Mouse (Mus musculus) embryo, embryonic 11.5 days (tissue): ENCODE measurements at regions not wholly inside any gene's neighbourhood (a gene's known extent, or its start where the extent isn't known, plus 50 kb on each side); places are given as distances from the start of the nearest gene placed in this dataset.

Experiments
- DNase-seq: peaks from one replicate; pipeline ENCODE4 v3.0.0-alpha.2; 2012; ENCODE audit warnings: low read depth, low spot score

DNA sequence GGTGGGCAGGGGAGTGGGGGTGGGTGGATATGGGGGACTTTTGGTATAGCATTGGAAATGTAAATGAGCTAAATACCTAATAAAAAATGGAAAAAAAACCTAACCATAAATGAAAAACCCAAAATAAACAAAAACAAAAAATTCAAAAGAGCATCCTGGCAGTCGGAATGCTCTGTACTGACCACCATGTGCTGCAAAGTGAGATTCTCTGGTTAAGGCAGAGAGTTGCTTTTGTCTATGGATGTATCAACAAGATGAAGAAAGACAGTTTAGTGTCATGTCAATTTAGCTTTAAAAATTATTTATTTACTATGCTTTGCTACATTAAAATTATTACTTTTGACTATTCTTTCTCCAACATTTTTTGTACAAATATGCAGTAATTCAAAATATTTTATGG is 88.5 kb downstream of the E330014E10Rik start:
- DNase-seq = no peak

DNA sequence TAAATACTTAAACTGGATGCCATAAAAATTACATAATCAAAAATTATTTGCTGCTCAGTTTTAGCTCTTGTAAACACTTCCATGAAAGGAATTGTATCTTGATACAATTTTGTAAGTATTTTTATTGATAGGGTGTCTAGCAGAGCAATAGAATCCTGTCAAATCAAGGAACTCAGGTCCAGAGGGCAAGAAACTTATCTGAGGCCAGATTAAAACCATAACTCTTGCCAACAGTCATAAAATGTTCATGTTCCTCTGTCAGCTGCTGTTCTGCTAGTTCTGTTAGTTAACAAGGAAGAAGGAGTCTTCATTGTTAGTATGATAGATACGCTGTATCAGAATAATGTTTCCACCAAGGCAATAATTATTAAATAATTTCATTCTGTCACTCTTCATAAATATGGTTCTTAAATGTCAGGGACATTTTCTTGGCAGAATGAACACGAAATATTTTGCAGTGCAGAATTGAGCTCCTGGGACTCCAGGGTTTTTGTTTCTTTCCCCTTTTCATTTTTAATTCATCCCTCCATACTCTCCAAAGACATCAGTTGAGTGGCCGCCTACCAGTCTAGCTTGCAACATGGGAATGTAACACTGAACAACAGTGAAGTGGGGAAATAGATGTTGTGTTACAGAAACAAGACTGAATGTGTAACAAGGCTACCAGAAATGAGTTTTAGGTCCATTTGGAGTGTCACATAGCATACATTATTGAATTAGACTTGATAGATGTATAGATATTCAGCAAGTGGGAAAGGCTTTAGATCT is 89.1 kb downstream of the E330014E10Rik start:
- no peak for DNase-seq

DNA sequence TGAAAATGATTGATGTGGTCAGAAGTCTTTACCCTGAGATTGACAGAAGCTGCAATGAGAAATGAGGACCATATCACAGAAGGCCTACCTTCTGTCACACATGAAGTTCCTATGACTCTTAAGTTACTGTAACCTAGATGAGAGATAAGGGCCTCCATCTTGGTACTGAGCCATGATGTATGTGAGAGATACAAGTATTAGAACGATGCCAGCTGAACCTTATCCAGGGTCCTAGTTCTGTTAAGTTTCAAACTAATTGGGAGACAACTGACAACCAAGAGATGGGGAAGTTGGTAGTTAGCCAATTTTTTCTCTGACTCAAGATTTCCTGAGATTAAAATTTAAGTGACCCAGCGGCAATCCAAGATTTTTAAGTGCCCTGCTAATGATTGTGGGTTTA is 89.7 kb downstream of the E330014E10Rik start:
- DNase-seq = no peak

DNA sequence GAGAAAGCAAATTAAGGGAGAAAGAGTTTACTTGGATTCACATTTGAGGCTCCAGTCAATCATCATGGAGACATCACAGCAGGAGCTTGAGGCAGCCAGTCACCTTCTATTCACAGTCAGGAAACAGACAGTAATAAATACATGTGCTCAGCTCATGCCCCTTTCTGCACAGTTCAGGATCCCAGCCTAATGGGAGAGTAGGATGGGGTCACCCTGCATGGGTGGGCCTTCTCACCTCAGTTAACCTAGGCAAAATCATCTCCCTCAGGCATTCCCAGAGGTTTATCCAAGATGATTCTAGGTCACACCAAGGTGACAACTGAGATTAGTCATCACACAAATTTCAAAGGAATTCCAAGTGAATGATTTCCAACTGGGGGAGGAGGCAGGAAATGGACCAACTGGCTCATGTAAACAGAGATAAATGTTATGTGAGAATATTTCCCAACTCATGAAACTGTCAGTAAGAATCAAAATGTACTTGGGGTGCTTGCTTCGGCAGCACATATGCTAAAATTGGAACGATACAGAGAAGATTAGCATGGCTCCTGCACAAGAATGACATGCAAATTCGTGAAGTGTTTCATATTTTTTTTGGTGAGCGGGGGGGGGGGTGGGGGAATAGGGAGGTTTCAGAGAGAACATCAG is 89.8 kb upstream of the Cxcl13 start:
- DNase-seq = no peak

DNA sequence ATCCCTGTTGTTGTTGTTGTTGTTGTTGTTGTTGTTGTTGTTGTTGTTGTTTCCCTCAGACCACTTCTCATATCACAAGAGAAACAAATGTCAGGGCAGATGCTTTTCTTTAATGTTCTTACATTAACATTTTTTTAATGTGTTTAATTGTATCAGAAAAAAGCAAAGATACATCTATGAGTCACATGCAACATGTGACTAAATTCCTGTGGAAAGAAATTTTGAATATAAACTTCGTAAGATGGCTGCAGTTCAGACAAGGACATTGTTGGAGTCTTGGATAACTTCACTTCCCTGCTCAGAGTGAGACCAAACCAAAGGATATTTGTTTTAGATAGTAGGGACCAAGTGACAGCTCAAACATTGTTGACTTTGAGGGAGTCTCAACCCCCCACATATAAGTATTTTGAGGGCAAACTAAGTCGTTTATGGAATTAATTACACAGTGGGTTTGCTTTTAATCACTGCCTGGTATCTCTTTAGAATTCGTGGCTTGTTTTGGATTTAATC is 86.4 kb upstream of the Cxcl13 start:
- DNase-seq = no peak

DNA sequence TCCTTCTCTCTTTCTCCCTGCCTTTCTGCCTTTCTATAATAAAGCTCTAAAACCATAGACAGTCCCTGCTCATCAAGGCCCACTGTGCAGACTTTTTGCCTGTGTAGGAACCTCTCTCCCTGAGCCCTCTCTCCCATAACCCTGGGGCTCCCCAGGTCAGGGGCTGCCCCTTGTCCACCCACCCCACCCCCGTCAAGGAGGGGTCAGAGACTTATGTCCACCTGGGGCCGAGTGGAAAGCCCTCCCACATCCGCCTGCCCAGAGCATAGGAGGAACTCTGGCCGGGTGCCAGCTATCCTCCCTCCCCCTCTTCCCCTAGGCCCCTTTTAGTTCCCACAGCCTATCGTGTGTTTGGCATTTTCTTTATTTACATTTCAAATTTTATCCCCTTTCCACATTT is 81.8 kb upstream of the Cxcl13 start:
- DNase-seq = no peak

DNA sequence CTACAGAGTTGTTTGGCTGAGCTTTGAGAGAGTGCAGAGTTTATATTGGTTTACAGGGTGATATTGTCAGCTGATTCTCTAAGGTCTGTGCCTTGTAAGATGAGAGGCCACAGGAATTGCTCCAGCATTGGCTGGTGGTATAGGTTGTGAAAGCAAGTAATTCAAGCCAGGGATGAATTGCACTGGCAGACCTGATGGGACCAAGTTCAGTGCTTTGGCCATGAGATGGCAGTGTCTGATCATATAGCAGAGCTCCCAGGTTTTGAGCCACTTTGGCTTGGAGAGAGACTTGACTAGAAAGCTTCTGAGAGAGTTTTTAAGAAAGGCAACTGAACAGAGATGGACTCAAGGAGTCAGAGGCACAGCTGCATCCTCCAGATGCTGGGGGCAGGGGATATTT is 75.8 kb upstream of the Cxcl13 start:
- DNase-seq = peak; percentile 7
